Mouse (Mus musculus) c-Kit-negative CD71-positive TER-119-positive erythroid progenitor cells, embryonic 14.5 days (primary cell): ENCODE results near the gene Rab6b.
A peak's percentile ranks its signal among the peaks of the same experiment; 100 is the strongest.

ENCODE experiments used
- DNase-seq: peaks from one replicate; pipeline ENCODE4 v3.0.0-alpha.2; 2013; ENCODE audit warnings: low read depth, low spot score

Rab6b gene

GRCm38 (mm10) chr9:103205786-103206185 lies 94.2 kb downstream of the Rab6b start:
- no peak for DNase-seq

DNA sequence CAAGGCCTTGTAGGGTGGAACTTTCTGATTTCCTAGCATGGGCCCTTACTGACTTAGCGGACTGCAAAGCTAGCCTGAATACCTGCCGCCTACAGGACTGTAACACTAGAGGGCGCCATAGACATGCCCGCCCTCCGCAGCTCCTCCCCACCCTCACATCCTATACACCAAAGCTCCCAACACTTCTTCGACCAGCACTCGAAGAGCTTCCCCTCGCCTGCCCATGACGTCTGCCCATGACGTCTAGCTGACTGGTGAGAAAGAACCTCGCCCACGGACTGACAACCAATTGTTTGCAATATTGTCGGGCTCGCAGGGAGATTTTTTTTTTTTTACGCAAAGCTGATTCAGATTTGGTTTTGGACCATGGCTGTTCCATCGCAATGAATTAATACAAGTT lies 96.3 kb downstream of the Rab6b start:
- peak; percentile 59 for DNase-seq

DNA sequence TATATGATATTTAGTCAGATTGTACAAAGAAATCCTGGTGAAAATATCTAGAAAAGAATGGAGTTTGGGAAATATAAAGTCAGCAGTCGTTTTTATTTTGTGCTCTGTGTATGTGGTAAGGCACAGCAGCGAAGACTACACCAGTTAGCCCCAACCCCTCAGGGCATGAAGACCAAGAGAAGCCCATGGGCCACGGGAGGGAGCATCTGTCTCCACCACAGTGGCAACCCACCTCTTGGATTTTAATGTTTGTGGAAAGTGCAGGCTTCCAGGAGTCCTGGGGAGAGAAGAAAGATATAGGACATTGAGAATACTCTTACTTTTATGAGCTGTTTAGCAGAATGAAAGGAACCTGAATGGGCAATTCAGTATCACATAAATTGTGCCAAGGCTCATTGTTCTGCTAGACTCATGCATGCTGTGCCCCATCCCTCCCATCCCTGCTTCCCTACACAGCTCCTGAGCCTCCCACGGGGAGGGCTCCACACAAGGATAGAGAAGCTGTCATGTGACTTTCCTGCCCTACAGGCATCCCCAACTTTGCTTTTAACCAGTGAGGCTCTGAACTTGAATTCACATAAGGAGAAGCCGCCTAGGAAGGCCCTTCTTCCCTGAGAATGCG lies 97.3 kb downstream of the Rab6b start:
- no peak for DNase-seq

DNA sequence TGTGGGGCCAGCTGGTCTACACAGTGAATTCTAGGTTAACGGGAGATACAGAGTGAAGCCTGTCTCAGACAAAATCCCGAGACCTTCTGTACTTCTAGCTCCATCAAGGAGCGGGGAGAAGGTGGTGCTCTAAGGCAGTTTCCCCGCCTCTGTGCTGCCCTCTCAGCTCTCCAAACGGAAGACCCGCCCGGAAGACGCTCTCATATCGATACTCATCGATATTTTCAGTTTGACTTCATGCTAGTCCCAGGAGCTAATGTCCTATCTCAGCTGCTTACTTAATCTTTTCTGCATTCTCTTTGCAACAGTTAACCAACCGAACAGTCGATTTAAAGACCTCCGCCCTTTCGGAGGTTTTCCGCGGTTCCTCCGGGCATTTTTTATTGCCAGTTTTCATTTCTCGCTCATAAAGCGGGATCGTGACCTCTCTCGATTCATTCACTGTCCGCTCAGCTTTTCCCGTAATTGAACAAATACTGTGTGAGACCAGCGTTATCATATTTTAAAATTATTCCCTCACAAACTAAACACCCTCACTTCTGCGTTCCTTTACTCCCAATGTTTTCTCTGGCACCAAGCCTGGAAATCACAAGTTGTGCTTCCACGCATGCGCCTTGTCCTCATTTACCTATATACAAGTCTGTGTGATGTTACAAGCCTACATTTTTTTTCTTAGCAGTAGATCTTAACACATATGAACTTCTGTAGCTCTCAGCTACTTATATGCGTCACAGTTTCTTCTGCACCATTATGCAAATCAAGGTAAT lies 101.2 kb downstream of the Rab6b start:
- DNase-seq, result no peak

- no peak for DNase-seq
Observed at GRCm38 (mm10) chr9:103213631-103214030, 102.0 kb downstream of the Rab6b start.

- no peak for DNase-seq
Observed at GRCm38 (mm10) chr9:103214281-103214680, 102.7 kb downstream of the Rab6b start.

DNA sequence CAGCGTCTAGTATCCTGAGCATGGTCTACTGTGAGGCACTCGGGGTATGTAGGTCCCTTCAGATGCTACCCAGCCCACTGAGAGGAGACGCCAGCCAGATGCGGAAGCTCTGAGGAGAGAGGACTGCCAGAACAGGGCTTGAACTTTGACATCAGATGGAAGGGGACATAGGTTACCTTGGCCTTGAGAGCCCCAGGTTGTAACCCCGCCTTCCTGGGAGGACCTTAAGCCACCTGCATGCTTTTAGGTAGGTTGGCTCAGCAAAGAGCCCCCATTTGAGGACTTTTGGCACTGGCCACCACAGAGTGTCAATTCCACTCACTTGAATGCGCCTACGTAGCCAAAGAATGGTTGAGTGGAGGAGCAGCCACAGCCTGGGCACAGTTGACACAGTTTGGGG lies 113.1 kb downstream of the Rab6b start:
- no peak for DNase-seq

DNA sequence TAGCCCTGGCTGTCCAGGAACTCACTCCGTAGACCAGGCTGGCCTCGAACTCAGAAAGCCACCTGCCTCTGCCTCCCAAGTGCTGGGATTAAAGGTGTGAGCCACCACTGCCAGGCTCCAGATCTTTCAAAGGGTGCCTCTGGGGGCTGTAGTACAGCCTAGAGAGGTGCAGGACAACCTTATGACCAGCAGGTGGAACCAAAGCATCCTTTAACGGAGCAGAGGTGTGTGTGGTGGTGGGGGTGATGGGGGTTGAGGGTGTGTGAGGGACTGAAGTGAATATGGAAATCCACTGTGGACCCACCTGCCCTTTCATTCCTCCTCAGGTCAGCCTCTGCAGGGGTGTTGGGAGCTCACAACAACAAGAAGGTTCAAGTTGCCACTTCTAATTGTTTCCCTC lies 113.9 kb downstream of the Rab6b start:
- DNase-seq, result no peak

DNA sequence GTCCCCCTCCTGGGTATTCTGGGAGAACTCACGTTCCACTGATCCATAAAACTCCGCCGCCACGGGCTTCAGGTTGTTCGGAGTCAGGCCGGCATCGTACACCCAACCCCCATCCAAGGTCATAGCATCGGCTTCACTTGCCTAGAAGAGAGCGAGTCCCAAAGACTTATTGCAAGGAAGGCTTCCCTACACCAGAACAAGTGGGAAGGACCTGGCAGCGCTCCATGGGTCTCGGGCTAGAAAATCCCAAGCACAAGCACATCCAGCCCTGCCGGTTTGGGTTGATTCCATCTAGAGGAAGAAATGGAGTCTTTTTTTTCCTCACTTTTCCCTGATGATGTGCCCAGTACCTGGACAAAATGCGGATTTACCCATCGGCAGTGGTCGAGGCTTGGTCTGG lies 115.2 kb downstream of the Rab6b start:
- no peak for DNase-seq

GRCm38 (mm10) chr9:103227760-103228159 lies 116.2 kb downstream of the Rab6b start:
- no peak for DNase-seq

DNA sequence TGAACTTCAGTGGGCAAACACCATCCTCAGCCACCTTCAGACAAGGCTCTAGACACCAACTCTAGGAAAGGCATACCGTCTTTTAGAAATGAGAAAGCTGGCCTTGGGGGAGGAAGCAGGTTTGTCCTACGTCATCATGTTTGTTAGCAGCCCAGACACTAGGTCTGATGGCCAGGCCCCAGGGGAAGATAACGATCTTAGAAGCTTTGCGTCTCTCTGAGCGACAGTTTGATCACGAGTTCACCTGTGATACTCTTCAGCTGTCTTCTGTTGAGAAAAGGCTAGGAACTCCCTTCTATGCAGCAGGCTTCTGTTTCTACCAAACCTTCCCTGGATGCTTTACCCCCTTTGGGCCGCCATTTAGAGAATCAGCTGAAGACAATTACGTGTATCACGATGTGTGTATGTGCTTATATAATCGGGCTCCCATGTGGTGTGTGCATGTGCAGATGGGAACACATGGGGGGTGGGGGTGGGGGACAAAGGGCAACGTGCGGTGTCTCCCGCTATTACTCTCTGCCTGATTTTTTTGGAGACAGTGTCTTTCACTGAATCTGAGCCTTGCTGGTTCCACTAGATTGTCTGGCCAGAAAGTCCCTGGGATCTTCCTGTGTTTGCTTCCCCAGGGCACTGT lies 116.9 kb downstream of the Rab6b start:
- DNase-seq, result no peak

GRCm38 (mm10) chr9:103229037-103229867 lies 117.7 kb downstream of the Rab6b start:
- DNase-seq, result no peak

DNA sequence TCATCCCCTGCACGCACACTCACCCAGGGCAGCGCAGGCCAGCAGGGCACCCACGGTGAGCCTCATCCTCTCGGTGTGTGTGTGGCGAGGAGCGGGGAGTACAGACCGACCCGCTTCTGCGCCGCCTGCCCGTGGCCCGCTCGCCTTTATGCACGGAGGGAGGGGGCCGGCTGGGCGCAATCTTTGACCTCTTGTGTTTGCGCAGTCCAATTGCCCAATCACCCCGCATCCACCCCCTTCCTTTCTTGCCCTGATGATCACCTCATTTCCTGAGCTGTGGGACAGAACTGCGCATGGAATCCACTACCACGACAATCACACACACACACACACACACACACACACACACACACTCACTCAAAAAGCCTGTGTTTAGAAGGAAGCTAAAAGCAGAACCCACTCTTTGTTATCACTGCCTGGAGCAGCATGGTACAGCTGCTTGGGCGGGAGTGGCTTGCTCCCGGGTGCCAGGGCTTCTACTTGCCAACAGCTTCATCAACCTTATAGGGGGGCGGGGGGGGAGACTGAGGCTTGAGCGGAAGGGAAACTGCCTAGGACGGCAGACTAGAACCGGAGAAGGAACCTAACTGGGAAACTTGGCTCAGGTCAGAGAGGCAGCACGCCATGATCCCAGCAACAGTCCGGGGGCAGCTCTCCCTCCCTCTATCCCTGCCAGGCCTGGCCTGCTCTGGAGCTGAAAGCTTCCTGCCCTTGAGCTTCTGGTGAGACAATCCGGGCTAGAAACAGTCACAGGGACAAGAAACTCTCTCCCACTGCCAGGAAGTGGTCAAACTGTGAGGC lies 118.8 kb downstream of the Rab6b start, which contains the start of the genes Gm20425 and Trf:
Gene Gm20425 (minus strand): TSS at position 157 of the 801 bp plus-strand sequence.
Gene Trf (minus strand): TSS at position 294 of the 801 bp plus-strand sequence.
- no peak for DNase-seq

DNA sequence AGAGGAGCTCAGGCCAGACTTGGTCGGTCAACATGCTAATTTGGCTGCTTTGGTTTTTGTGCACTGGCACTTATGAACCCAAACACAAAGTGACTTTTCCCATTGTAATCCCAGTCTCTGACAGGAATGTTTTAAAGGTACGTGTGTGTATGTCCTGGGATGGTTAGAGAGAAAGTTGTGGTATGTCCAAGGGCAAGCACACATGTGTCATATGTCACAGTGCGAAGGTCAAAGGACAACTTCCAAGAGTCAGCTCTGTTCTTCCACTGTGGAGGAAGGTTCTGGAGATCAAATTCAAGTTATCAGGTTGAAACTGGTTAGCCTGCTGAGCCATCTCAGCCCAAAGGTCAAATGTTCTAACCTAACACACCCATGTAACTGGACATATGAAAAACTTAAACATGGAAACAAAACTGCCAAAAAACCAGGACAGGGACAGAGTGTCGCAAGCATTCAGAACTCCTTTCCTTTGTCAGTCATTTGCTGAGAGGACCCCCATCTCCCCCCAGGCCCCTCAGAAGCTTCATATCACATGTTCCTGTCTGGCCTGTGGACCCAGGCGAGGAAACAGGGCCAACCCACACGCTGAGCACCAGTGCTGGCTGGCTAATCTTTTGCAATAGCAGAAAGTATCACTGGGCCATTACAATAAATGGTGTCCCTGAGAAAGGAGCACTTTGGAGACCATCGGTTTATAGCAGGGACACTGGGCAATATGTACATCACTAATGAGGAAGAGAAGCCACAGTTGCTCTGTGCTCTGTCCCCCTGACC lies 120.8 kb downstream of the Rab6b start:
- no peak for DNase-seq

DNA sequence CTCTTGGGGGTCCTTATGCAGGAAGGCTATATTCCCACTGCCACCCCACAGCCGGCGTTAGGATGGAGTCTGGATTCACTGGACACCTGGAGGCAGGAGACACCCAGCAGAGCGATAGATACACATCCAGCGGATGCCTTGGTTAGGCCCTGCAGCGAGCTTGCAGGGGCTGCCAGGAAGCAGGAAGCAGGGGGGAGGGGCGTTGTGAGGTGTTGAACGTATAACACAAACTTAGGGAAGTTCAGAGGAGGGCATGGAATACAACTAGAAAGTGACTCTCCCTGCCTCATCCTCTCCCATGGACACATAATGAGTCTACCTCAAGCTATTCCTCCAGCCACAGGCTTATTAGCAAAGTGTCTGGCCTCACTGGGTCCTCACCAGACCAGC lies 121.4 kb downstream of the Rab6b start:
- no peak for DNase-seq

- no peak for DNase-seq
Observed at GRCm38 (mm10) chr9:103234059-103234458, 122.5 kb downstream of the Rab6b start.

DNA sequence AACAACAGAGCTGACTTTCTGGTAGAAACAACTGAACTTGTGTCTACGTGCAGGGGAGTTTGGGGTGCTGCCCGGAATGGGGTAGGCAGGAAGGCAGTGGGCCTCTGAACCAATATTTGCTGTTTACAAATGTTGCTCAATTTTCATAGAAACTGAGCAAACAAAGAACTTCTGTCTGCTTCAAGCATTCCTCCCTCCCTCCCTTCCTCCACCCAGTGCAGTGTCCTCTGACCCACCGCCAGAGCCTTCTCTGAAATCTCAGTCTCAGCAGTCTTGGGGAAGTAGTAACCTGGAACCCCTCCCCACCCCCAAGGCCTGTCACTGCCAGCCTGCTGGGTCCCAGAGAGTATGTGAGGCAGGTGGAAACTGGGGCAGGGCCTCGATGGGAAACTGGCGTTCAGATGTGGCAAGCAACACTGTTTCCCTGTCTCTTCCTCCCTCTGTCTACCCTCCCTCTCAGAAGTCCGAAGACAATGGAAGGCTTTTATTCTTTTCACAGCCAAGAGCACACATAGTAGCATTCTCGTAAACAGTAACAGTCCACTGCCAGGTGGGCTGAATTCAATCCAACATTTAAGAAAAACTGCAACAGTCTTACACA lies 123.1 kb downstream of the Rab6b start:
- no peak for DNase-seq
